Mouse (Mus musculus): Measurements from ENCODE around the gene Tuba1c. TPM values are rescaled to one million over a fixed set of nuclear protein-coding genes. Genes with fewer than 3 reads are reported as not detected.
A peak's percentile ranks its signal among the peaks of the same experiment; 100 is the strongest.

Tuba1c gene
- polyA plus RNA-seq, 1 experiment from 2014 or later: 203 TPM

- WGBS: 78% methylated on average over 4 of the region's 4 CpGs
- peaks cover 8% of the 10 kb centered on the region for H3K4me1 ChIP-seq (ENCODE audit: control insufficient read depth, insufficient read depth, low read length)
- no peak overlapping the region for H3K4me3 ChIP-seq (ENCODE audit: low read depth, low read length)
- H3K27me3 ChIP-seq (ENCODE audit: control insufficient read depth, insufficient read depth, low read length): peaks cover 51% of the 10 kb centered on the region
- ATAC-seq (ENCODE audit: insufficient number of reproducible peaks, insufficient read depth, low FRiP score, low read depth): no peak
- no peak overlapping the region for H3K4me2 ChIP-seq (replicated peaks; ENCODE audit: low read depth, low read length)
- no peaks in the 10 kb centered on the region for H3K9me3 ChIP-seq (ENCODE audit: control insufficient read depth, low read depth, low read length)
- no peak overlapping the region for H3K9ac ChIP-seq (replicated peaks; ENCODE audit: low read depth, low read length)
- no peak overlapping the region for H3K27ac ChIP-seq (ENCODE audit: low read length)
- H3K36me3 ChIP-seq (ENCODE audit: control insufficient read depth, insufficient read depth, low read length): peaks cover 18% of the 10 kb centered on the region
Observed at GRCm38 (mm10) chr15:99085997-99086396, 56.3 kb downstream of the Tuba1c start.

GRCm38 (mm10) chr15:99087253-99088075 is 57.8 kb downstream of the Tuba1c start, which contains the start of gene C1ql4:
Gene C1ql4, minus strand, starts transcription at chr15:99087817.
- peaks cover 8% of the 10 kb centered on the region for H3K4me1 ChIP-seq (ENCODE audit: control insufficient read depth, insufficient read depth, low read length)
- peaks cover 58% of the 10 kb centered on the region for H3K27me3 ChIP-seq (ENCODE audit: control insufficient read depth, insufficient read depth, low read length)
- H3K9me3 ChIP-seq (ENCODE audit: control insufficient read depth, low read depth, low read length): no peaks in the 10 kb centered on the region
- no peak for ATAC-seq (ENCODE audit: insufficient number of reproducible peaks, insufficient read depth, low FRiP score, low read depth)
- peaks cover 6% of the 10 kb centered on the region for H3K36me3 ChIP-seq (ENCODE audit: control insufficient read depth, insufficient read depth, low read length)
- no peak within 1 kb of the TSS for H3K9ac ChIP-seq (replicated peaks; ENCODE audit: low read depth, low read length)
- WGBS: 8% methylated on average over 60 of the region's 60 CpGs
- peak within 1 kb of the TSS; percentile 32 for H3K4me2 ChIP-seq (replicated peaks; ENCODE audit: low read depth, low read length)
- H3K27ac ChIP-seq (ENCODE audit: low read length): no peak within 1 kb of the TSS
- H3K4me3 ChIP-seq (ENCODE audit: low read depth, low read length): peak within 1 kb of the TSS; percentile 17

Small RNAs within 50 kb of the gene (microRNA-seq; reads per million reads assigned to microRNA genes)
- 0.78 reads per million for gene Mir6960

Other genes starting within 250 kb of the Tuba1c start
- not detected in 2 replicates for gene Wnt1, start 240.0 kb upstream of the Tuba1c start, polyA plus RNA-seq (2014; fragmentation: Nextera tagmentation; extraction: Ambion mirVana)
- not detected in 2 replicates for gene Ddn, start 220.4 kb upstream of the Tuba1c start, polyA plus RNA-seq (2014; fragmentation: Nextera tagmentation; extraction: Ambion mirVana)
- 76.3 and 80.0 TPM in 2 replicates for gene Prkag1, start 198.4 kb upstream of the Tuba1c start, polyA plus RNA-seq (2014; fragmentation: Nextera tagmentation; extraction: Ambion mirVana)
- 19.5 and 21.4 TPM in 2 replicates for gene Kmt2d, start 158.7 kb upstream of the Tuba1c start, polyA plus RNA-seq (2014; fragmentation: Nextera tagmentation; extraction: Ambion mirVana)
- 8.1 and 9.9 TPM in 2 replicates for gene Rhebl1, start 135.4 kb upstream of the Tuba1c start, polyA plus RNA-seq (2014; fragmentation: Nextera tagmentation; extraction: Ambion mirVana)
- 0.65 and 0.77 TPM in 2 replicates for gene Dhh, start 131.4 kb upstream of the Tuba1c start, polyA plus RNA-seq (2014; fragmentation: Nextera tagmentation; extraction: Ambion mirVana)
- gene Lmbr1l, start 111.7 kb upstream of the Tuba1c start, polyA plus RNA-seq (2014; fragmentation: Nextera tagmentation; extraction: Ambion mirVana): 5.1 and 8.8 TPM in 2 replicates
- 1,548 and 1,685 TPM in 2 replicates for gene Tuba1b, start 95.3 kb upstream of the Tuba1c start, polyA plus RNA-seq (2014; fragmentation: Nextera tagmentation; extraction: Ambion mirVana)
- gene Gm49450, start 76.3 kb upstream of the Tuba1c start, polyA plus RNA-seq (2014; fragmentation: Nextera tagmentation; extraction: Ambion mirVana): not detected in 2 replicates
- 1,231 and 1,258 TPM in 2 replicates for gene Tuba1a, start 76.2 kb upstream of the Tuba1c start, polyA plus RNA-seq (2014; fragmentation: Nextera tagmentation; extraction: Ambion mirVana)
- 31.1 and 38.9 TPM in 2 replicates for gene Prph, start 25.3 kb downstream of the Tuba1c start, polyA plus RNA-seq (2014; fragmentation: Nextera tagmentation; extraction: Ambion mirVana)
- 22.7 and 24.6 TPM in 2 replicates for gene Troap, start 44.7 kb downstream of the Tuba1c start, polyA plus RNA-seq (2014; fragmentation: Nextera tagmentation; extraction: Ambion mirVana)
- 0.22 TPM in 1 of 2 replicates, not detected in the other for gene C1ql4, start 57.9 kb downstream of the Tuba1c start, polyA plus RNA-seq (2014; fragmentation: Nextera tagmentation; extraction: Ambion mirVana)
- gene Dnajc22, start 63.3 kb downstream of the Tuba1c start, polyA plus RNA-seq (2014; fragmentation: Nextera tagmentation; extraction: Ambion mirVana): 9.3 and 11.0 TPM in 2 replicates
- 34.2 and 35.5 TPM in 2 replicates for gene Spats2, start 96.0 kb downstream of the Tuba1c start, polyA plus RNA-seq (2014; fragmentation: Nextera tagmentation; extraction: Ambion mirVana)
- gene Kcnh3, start 195.0 kb downstream of the Tuba1c start, polyA plus RNA-seq (2014; fragmentation: Nextera tagmentation; extraction: Ambion mirVana): 0.73 and 1.7 TPM in 2 replicates
- gene Mcrs1, start 222.1 kb downstream of the Tuba1c start, polyA plus RNA-seq (2014; fragmentation: Nextera tagmentation; extraction: Ambion mirVana): 141 and 145 TPM in 2 replicates